Mouse (Mus musculus) layer of hippocampus, adult 11-12 months (tissue): ENCODE data around the gene Lhpp.

Experiments used
- DNase-seq: peaks from one replicate; pipeline ENCODE4 v3.0.0; 2022; ENCODE audit warnings: low spot score

Lhpp gene

DNA sequence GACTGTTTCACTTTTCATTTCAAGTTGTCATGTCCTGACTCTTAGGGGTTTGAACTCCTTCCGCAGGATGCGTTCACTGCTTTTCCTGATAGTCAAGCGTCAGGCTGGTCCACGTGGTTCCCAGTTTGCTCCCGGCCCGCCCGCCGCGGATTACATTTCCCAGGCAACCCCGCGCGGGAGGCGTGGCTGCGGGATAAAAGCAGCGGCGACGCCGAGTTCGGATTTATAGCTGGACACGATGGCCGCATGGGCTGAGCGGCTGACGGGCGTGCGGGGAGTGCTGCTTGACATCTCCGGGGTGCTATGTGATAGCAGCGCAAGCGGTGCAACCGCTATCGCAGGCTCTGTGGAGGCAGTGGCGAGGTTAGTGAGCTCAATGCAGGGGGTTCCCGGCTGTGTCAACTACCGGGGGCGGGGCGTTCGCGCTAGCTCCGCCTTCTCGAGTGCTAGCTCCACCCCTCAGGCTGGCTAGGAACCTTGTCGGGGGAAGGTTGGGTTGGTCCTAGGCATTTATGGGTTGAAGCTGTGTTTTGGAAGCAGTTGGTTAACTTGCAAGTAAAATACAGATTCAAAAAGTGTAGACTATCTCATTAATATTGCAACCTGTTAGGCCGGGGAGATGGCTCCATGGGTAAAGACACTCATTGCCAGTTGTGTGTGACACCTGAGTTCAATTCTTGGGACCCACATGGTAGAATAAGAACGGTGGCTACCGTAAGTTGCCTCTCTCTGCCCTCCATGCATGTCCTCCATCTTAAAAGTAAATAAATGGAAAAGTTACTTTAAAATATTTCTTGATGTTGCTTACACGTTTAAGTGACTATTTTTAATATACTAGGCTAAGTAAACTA, at the start of gene Lhpp:
Gene Lhpp (plus strand): TSS at position 171 of the 851 bp plus-strand sequence.
- DNase-seq = peak; percentile 80

GRCm38 (mm10) chr7:132565831-132566230, 44.6 kb upstream of the Lhpp start:
- no peak for DNase-seq

- no peak for DNase-seq
Observed at GRCm38 (mm10) chr7:132568817-132569216, 41.6 kb upstream of the Lhpp start.

- DNase-seq = no peak
Observed at GRCm38 (mm10) chr7:132570071-132570470, 40.4 kb upstream of the Lhpp start.

DNA sequence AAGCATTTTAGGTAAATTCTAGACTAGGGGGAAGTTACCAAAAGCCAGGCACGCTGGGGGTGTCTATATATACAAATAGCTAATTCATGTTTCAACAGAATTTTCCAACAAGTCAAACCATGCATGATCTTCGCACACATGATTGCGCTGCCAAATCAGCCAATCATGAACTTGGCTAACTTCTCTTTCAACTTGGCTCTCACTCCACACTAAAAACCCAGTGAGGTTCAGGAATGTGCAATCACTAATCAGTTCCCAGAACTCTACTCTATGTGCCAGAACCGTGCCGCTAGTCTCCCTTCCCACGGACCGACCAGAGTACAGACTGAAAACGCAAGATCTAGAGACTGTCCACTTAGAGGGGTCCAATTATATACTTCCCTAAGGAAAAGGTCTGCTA, 39.0 kb upstream of the Lhpp start:
- DNase-seq = no peak

GRCm38 (mm10) chr7:132572738-132573137, 37.7 kb upstream of the Lhpp start:
- DNase-seq = no peak

DNA sequence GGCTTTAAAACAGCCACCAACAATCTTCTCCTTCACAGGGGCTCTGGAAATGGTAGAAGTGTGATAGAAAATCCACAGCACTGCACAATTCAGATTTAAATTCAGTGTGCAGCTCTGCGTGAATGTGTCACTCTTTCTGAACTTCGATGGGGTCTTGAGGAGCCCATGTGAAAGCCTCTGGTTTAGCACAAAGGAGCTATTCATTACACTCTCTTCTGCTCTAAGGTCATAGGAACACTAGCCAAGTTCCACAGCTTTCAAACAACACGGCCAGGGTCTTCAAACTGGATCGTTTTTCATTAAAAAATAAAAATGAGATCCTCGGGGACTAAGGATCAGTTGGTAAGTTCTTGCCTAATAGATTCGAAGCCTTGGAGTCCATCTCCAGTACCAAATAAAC, 37.2 kb upstream of the Lhpp start:
- DNase-seq = no peak

DNA sequence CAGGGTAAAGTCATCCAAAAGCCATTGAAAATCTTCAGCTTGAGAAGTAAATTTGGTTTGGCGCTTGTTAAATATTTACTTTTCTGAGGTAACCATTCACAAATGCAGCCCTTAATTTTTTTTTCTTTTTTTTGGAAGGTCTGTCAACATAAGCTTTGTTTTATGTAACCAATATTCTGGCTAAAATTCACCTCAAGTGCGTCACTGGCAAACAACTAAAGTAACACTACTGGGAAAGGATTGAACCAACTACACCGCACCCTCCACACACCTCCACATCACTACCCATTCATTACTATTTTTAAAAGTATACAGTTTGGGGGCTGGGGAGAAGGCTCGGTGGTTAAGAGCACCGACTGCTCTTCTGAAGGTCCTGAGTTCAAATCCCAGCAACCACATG, 35.8 kb upstream of the Lhpp start:
- DNase-seq = no peak

DNA sequence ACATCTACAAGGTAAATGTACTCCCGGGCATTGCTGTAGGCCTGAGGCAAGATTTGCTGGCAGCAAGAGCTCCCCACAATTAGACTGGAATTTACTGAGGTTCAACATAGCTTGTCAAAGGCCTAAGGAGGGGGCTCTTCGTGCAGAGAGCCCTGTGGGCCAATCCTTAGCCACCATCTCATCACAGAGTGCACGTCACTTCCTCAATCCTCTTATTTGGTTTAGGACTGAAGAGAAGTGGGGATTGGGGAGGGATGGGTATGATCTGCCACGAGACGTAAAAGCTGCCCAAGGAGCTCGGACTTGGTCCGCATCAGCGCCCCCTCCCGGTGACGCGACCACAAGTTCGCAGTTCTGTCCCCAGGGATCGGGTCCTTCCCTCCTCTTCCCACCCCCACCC, 34.8 kb upstream of the Lhpp start:
- DNase-seq = peak; percentile 82

GRCm38 (mm10) chr7:132576116-132576650, 34.3 kb upstream of the Lhpp start, which contains the start of gene Oat:
Oat (minus strand) TSS chr7:132576398.
- DNase-seq = peak; percentile 95

DNA sequence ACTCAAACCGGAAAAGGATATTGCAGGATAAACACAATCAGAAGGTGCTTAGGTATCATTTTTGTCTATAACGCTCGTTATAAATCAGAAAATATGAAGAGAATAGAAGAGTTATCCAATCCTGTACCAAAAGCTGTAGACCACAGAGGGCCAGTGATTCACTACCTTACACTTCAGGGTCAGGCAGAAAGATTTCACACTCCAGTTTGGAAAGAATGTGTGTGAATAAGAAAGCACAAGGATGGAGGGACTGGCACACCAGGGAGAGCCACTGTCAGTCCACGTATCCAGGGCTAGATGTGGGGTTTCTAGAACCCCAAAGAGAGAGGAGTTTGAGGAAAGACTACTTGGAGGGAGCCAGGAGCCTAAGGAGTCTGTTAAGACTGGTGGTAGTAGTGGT, 33.5 kb upstream of the Lhpp start:
- DNase-seq = no peak

GRCm38 (mm10) chr7:132580511-132580910, 29.9 kb upstream of the Lhpp start:
- DNase-seq = no peak

- no peak for DNase-seq
Observed at GRCm38 (mm10) chr7:132581441-132581840, 29.0 kb upstream of the Lhpp start.

GRCm38 (mm10) chr7:132585695-132586491, 24.5 kb upstream of the Lhpp start:
- DNase-seq = no peak

DNA sequence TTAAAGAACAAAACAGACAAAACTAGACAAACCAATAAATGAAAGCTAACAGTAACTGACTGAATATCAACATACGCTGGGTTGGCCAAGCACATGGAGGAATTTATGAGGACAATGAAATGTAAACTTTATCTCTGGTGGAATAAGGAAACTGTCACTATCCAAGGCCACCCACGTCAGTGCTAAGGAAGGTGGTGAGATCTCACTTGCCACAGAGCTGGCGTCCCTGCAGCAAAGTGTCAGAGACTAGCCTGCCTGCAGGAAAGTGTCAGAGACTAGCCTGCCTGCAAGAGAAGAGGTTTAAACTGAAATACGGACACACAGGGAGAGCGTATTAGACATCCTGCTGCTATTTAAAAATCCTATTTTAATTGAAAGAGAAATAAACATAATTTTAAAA, 23.3 kb upstream of the Lhpp start:
- no peak for DNase-seq

GRCm38 (mm10) chr7:132589610-132590009, 20.8 kb upstream of the Lhpp start:
- DNase-seq = no peak

- DNase-seq = no peak
Observed at GRCm38 (mm10) chr7:132593762-132594161, 16.7 kb upstream of the Lhpp start.

- DNase-seq = no peak
Observed at GRCm38 (mm10) chr7:132594325-132594724, 16.1 kb upstream of the Lhpp start.

- no peak for DNase-seq
Observed at GRCm38 (mm10) chr7:132595787-132596186, 14.7 kb upstream of the Lhpp start.

- no peak for DNase-seq
Observed at GRCm38 (mm10) chr7:132596557-132597250, 13.7 kb upstream of the Lhpp start.

GRCm38 (mm10) chr7:132597251-132598041, 13.0 kb upstream of the Lhpp start:
- DNase-seq = no peak
